Mouse (Mus musculus) hindbrain, embryonic 14.5 days (tissue): ENCODE results near the gene Clip4. TPM values are rescaled to one million over a fixed set of nuclear protein-coding genes. Genes with fewer than 3 reads are reported as not detected.

Experiments
- ATAC-seq: fragments of 200-750 bp; cut with Nextera tagmentation; 2 replicates; pipeline ENCODE4 v1.8.0; 2017; ENCODE audit warnings: moderate number of reproducible peaks, mild to moderate bottlenecking, moderate TSS enrichment, moderate library complexity; ENCODE audit not compliant: low FRiP score
- DNase-seq: peaks from one replicate; pipeline ENCODE4 v3.0.0-alpha.2; 2015; ENCODE audit warnings: low spot score
- H3K27ac ChIP-seq: fragments of 300-500 bp; sonication (generic); 2 replicates; pipeline ENCODE4 v1.5.1; 2014; ENCODE audit warnings: mild to moderate bottlenecking, moderate library complexity
- H3K27me3 ChIP-seq: fragments of 300-500 bp; sonication (generic); 2 replicates; pipeline ENCODE4 v1.6.1; 2014; ENCODE audit warnings: mild to moderate bottlenecking, low read length, mixed read lengths; ENCODE audit not compliant: control insufficient read depth, insufficient read depth
- H3K36me3 ChIP-seq: fragments of 300-500 bp; sonication (generic); replicated peaks from 2 replicates; pipeline ENCODE4 v1.6.1; 2014; ENCODE audit not compliant: control insufficient read depth, insufficient read depth
- H3K4me1 ChIP-seq: fragments of 300-500 bp; sonication (generic); replicated peaks from 2 replicates; pipeline ENCODE4 v1.6.1; 2014; ENCODE audit warnings: antibody characterized with exemption, low read length, mixed read lengths; ENCODE audit not compliant: control insufficient read depth, insufficient read depth
- H3K4me2 ChIP-seq: fragments of 300-500 bp; sonication (generic); replicated peaks from 2 replicates; pipeline ENCODE4 v1.6.1; 2014; ENCODE audit warnings: mild to moderate bottlenecking, moderate library complexity
- H3K4me3 ChIP-seq: fragments of 300-500 bp; sonication (generic); replicated peaks from 2 replicates; pipeline ENCODE4 v1.5.1; 2014; ENCODE audit warnings: mild to moderate bottlenecking, low read length
- H3K9ac ChIP-seq: fragments of 300-500 bp; sonication (generic); 2 replicates; pipeline ENCODE4 v1.6.1; 2014
- H3K9me3 ChIP-seq: fragments of 300-500 bp; sonication (generic); 2 replicates; pipeline ENCODE4 v1.6.1; 2016; ENCODE audit warnings: low read length; ENCODE audit not compliant: control insufficient read depth
- whole genome bisulfite sequencing: fragments of 180-500 bp; shearing (Covaris S2); extraction: QIAGEN DNeasy Blood & Tissue Kit; methylation state at CpG from one replicate; pipeline ENCODE4 v1.1.7; 2014; 5-methylcytosine and 5-hydroxymethylcytosine counted together
- polyA plus RNA-seq: library from polyadenylated mRNA; unstranded; fragments of >200 nt; fragmentation: Nextera tagmentation; extraction: Ambion mirVana; gene quantifications from 2 replicates; pipeline ENCODE4 v1.2.1, GENCODE M21; 2014

Gene Clip4
- polyA plus RNA-seq, 1 experiment from 2014 or later: 15.8 TPM

DNA sequence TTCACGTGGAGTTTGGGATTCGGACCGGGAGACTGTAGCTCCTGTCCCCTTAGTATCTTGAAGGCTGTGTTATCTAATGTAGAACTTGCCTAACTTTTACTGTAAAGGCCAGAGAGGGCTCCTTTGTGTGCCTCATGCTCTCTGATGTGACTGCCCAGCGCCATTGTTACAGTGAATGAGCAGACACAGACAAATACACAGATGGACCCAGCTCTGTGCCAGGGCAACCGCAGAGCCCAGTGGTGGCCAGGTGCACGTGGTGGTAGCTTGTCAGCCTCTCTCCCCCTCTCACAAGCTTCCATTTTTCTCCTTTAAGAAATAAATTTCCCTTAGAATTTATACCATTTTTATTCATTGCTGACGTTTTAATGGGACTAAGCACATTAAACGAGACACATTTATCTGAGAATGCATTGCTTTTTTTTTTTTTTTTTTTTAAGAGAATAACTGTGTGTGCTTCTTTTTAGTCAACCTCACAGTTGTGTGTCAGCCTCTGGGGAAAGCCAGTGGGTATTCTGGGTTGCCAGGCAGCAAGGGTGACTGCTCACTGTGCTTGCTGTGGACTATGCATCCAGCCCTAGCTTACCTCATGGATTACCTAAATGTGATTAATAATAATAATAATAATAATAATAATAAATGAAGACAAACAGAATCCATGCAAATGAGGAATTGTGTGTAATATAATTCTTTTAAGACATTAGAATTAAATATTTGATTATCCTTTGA is 48.0 kb downstream of the Clip4 start:
- Histone ChIP-seq H3K4me2 (no peak overlapping the region), H3K9me3 (no peaks in the 10 kb centered on the region), H3K36me3 (peaks cover 20% of the 10 kb centered on the region), H3K27ac (no peak overlapping the region), H3K27me3 (no peaks in the 10 kb centered on the region), H3K4me3 (no peak overlapping the region), H3K4me1 (no peaks in the 10 kb centered on the region), H3K9ac (no peak overlapping the region)
- 72% methylated on average over 8 of the region's 8 CpGs for WGBS
- ATAC-seq (no peak; the same call in 1 of the 2 replicates), DNase-seq (no peak)

DNA sequence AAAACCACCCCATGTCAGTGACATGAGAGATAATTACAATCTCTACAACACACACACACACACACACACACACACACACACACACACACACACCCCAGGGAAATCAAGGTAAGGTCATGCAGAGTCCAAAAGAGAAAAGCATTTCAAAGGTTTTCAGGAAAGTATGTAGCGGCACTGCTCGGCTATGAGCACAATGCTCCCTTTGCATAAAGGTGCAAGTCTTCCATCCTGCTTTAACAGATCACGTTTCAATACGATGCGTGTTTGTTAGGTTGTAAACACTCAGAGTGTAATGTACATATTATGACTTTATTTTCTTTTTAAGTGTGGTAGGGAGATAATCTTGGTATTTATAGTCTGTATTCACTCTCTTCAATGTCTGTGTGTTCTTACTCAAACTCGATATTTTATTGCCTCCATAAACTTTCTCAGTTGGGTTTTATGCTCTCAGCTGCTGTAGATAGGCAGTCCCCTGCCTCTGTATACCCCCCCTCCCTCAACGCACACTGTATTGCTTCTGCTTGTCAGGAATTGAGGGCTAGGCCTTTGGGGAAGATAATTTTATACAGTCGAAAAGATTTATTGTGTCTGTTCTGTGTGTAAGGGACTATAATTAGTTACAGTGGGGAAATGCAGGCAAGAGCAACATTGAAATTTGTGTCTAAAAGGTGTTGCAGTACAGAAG is 55.5 kb downstream of the Clip4 start:
- Histone ChIP-seq H3K4me3 (no peak overlapping the region), H3K9me3 (no peaks in the 10 kb centered on the region), H3K4me1 (no peaks in the 10 kb centered on the region), H3K9ac (no peak overlapping the region), H3K27ac (no peak overlapping the region), H3K27me3 (no peaks in the 10 kb centered on the region), H3K4me2 (no peak overlapping the region), H3K36me3 (peaks cover 39% of the 10 kb centered on the region)
- no peak for ATAC-seq
- 87% methylated on average over 8 of the region's 8 CpGs for WGBS
- no peak for DNase-seq

DNA sequence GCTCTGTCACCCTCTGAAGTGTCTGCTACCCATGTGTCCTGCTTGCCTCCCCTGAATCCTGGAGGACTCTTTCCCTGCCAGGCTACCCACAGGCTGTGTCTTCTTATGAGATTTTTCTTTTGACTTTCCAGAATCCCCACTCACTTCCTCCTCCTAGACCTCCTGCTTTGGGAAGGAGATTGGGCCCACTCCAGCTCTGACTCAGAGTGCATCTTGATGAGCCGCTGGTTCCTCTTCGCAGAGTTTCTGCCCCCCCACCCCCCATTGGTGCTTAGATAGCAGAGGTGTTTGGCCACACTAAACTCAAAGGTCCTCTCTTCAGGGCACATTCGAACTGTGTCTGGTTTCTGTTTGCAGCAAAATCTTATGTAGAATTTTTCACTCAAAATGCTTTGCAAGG is 58.3 kb downstream of the Clip4 start:
- Histone ChIP-seq H3K9ac (no peak overlapping the region), H3K9me3 (no peaks in the 10 kb centered on the region), H3K4me1 (no peaks in the 10 kb centered on the region), H3K4me2 (no peak overlapping the region), H3K27me3 (no peaks in the 10 kb centered on the region), H3K27ac (no peak overlapping the region), H3K4me3 (no peak overlapping the region), H3K36me3 (peaks cover 42% of the 10 kb centered on the region)
- DNase-seq (no peak), ATAC-seq (no peak)
- 84% methylated on average over 3 of the region's 3 CpGs for WGBS

DNA sequence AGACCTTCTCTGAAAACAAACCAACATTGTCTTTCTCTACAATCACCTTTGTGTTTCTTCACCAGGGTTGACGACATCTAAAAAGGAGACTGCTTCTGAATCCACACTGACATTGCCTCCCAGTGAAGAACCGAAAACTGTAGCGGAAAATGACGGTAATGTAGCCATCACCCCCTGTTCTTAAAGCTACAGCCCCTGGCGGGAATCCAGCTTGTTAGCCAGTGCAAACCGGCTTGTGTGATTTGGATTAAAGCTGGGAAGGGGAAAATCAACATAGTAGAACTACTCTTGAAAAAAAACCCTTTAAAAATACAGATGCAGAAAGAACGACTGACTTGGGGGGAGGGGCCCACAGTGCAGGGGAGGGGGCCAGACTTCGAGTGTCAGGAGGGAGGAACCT is 59.4 kb downstream of the Clip4 start:
- Histone ChIP-seq H3K4me1 (no peaks in the 10 kb centered on the region), H3K9me3 (no peaks in the 10 kb centered on the region), H3K27me3 (no peaks in the 10 kb centered on the region), H3K36me3 (peaks cover 40% of the 10 kb centered on the region), H3K4me3 (no peak overlapping the region), H3K4me2 (no peak overlapping the region), H3K9ac (no peak overlapping the region), H3K27ac (no peak overlapping the region)
- WGBS: 66% methylated on average over 8 of the region's 8 CpGs
- DNase-seq (no peak), ATAC-seq (no peak)

DNA sequence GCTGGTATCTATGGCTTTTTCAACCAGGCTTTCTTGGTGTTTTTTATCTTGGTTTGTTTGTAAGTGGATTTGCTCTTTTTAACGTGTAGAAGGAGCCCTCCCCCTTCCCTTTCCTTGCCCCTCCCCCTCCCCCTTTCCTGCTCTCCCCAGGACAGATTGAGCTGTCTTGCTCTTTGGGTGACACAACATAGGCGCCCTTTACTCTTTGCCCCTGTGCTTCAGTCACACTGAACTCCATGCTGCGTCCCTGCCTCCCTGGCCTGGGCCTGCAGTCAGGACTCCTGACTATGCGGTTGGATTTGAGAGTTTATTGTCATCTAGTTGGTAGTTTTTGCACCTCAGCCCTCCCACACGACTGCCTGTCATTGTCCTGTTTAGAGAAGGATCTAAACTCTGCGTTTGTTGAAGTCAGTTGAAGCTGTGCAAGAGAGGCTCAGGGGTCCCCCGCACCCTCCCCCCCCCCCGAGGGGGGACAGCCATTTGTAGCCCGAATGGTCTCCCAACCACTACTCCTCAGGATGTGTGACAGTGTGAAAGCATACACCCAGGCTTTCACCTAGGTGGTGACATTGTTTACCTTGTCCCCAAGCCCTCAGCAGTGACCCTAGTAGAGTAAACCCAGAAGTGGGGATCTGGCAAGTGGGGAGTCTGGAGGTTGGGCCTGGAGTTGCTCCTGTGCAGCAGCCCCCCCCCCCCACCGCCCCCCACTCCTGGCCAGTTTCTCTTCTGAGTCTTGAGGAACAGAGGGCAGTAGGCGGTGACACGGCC is 60.6 kb downstream of the Clip4 start:
- H3K9me3 ChIP-seq: no peaks in the 10 kb centered on the region
- no peaks in the 10 kb centered on the region for H3K4me1 ChIP-seq
- no peak overlapping the region for H3K4me2 ChIP-seq
- 71% methylated on average over 12 of the region's 12 CpGs for WGBS
- peaks cover 43% of the 10 kb centered on the region for H3K36me3 ChIP-seq
- DNase-seq: no peak
- H3K27ac ChIP-seq: no peak overlapping the region
- H3K4me3 ChIP-seq: no peak overlapping the region
- H3K27me3 ChIP-seq: no peaks in the 10 kb centered on the region
- no peak overlapping the region for H3K9ac ChIP-seq
- ATAC-seq: no peak

DNA sequence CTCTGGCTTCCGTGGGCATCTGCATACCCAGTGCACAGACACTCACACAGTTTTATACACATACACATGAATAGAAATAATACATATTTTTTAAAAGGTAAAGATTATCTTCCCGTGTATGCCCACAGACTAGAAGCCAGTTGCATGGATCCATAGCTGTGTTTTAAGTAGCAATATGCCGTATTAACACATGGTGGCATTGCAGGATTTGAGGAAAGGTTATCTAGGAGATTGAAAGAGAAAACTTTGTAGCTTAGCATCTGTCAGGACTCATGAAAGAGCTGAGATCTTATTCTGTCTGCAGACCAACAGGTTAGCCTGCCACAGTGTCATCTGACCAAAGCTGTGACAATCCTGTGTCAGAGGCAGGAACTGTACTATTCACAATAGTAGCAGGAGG is 63.7 kb downstream of the Clip4 start:
- H3K36me3 ChIP-seq: peaks cover 36% of the 10 kb centered on the region
- H3K27me3 ChIP-seq: no peaks in the 10 kb centered on the region
- H3K4me2 ChIP-seq: no peak overlapping the region
- no peaks in the 10 kb centered on the region for H3K9me3 ChIP-seq
- no peak overlapping the region for H3K4me3 ChIP-seq
- peak; percentile 38 for DNase-seq
- H3K9ac ChIP-seq: no peak overlapping the region
- WGBS: 90% methylated on average over 3 of the region's 3 CpGs
- H3K27ac ChIP-seq: no peak overlapping the region
- ATAC-seq: no peak
- no peaks in the 10 kb centered on the region for H3K4me1 ChIP-seq

DNA sequence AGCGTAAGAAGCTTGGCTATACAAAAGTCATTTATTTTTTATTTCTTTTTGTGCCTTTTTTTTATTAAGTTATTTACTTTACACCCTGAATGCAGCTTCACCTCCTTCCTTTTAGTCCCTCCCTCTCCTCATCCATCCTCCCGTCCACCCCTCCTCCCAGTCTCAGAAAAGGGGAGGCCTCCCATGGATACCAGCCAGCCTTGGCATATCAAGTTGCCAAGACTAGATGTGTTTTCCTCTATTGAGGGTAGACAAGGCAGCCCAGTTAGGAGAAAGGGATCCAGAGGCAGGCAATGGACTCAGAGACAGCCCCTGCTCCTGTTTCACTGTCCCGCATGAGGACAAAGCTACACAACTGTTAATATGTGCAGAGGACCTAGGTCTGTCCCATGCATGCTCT is 93.9 kb downstream of the Clip4 start:
- Histone ChIP-seq H3K27me3 (no peaks in the 10 kb centered on the region), H3K4me3 (no peak overlapping the region), H3K9ac (no peak overlapping the region), H3K9me3 (no peaks in the 10 kb centered on the region), H3K36me3 (peaks cover 5% of the 10 kb centered on the region; the same call in 1 of the 2 replicates), H3K27ac (no peak overlapping the region), H3K4me1 (no peaks in the 10 kb centered on the region), H3K4me2 (no peak overlapping the region)
- DNase-seq (no peak), ATAC-seq (no peak)
- WGBS: 94% methylated on average over 3 of the region's 3 CpGs

DNA sequence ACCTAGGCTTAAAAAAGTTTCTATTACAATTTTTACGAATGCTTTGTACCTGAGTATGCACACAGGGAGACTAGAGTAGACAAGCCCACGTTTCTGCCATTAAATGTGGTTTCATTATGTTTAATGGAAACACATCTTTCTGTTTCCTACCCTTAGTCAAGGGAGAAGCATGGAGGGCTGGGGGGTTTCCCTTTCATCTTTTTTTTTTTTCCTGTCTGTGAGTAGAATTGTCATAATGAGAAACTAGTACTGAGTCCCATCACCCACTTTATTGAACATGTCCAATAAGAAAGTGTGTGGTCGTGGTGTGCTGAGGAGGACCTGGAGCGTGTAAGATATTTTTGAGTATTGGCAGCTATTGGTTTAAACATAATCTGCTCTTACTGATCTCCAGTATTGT is 94.6 kb downstream of the Clip4 start:
- ATAC-seq: no peak

DNA sequence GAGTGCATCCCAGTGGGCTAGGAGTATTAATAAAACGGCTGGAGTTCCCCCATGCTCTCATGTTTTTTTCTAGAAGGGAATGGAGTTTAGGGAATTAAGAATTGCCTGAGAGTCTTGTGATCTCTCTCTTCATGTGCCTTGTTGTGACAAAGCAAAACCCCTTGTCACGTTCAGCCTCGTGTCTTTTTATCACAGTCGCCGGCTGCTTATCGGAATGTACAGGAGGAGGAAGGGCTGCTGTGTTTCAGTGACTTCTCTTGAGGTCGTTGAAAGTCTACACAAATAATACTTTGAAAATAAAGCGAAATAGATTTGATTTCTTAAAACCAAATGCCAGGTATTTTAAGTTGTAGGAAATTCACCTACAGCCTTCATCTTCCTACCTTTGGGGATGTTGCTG is 95.8 kb downstream of the Clip4 start:
- Histone ChIP-seq H3K9ac (no peak overlapping the region), H3K9me3 (no peaks in the 10 kb centered on the region), H3K4me1 (peaks cover 4% of the 10 kb centered on the region), H3K27ac (no peak overlapping the region), H3K4me2 (no peak overlapping the region), H3K4me3 (no peak overlapping the region), H3K27me3 (no peaks in the 10 kb centered on the region), H3K36me3 (peaks cover 5% of the 10 kb centered on the region; the same call in 1 of the 2 replicates)
- no peak for DNase-seq
- 86% methylated on average over 8 of the region's 8 CpGs for WGBS
- no peak for ATAC-seq

More for the DNA sequence above, 94.6 kb downstream of the Clip4 start:
- no peaks in the 10 kb centered on the region for H3K27me3 ChIP-seq
- H3K9me3 ChIP-seq: no peaks in the 10 kb centered on the region
- H3K4me1 ChIP-seq: no peaks in the 10 kb centered on the region
- 87% methylated on average over 4 of the region's 4 CpGs for WGBS
- DNase-seq: no peak
- H3K27ac ChIP-seq: no peak overlapping the region
- H3K9ac ChIP-seq: no peak overlapping the region
- H3K4me2 ChIP-seq: no peak overlapping the region
- peaks cover 5% of the 10 kb centered on the region; the same call in 1 of the 2 replicates for H3K36me3 ChIP-seq
- no peak overlapping the region for H3K4me3 ChIP-seq
